Mouse (Mus musculus) forebrain, embryonic 10.5 days (tissue): ENCODE results near the gene Ccdc47. TPM values are rescaled to one million over a fixed set of nuclear protein-coding genes. Genes with fewer than 3 reads are reported as not detected.

Experiments
- DNase-seq: peaks from one replicate; pipeline ENCODE4 v3.0.0-alpha.2; 2017; ENCODE audit warnings: low spot score; ENCODE audit errors: extremely low spot score
- H3K27ac ChIP-seq: fragments of 300-500 bp; sonication (generic); 2 replicates; pipeline ENCODE4 v1.5.1; 2016; ENCODE audit warnings: mild to moderate bottlenecking
- H3K27me3 ChIP-seq: fragments of 300-500 bp; sonication (generic); 2 replicates; pipeline ENCODE4 v1.6.1; 2016; ENCODE audit warnings: mild to moderate bottlenecking; ENCODE audit not compliant: poor library complexity, severe bottlenecking
- H3K36me3 ChIP-seq: fragments of 300-500 bp; sonication (generic); replicated peaks from 2 replicates; pipeline ENCODE4 v1.6.1; 2016; ENCODE audit warnings: mild to moderate bottlenecking, moderate library complexity
- H3K4me1 ChIP-seq: fragments of 300-500 bp; sonication (generic); 2 replicates; pipeline ENCODE4 v1.6.1; 2016
- H3K4me3 ChIP-seq: fragments of 300-500 bp; sonication (generic); 2 replicates; pipeline ENCODE4 v1.5.1; 2016; ENCODE audit warnings: mild to moderate bottlenecking, moderate library complexity
- H3K9me3 ChIP-seq: fragments of 300-500 bp; sonication (generic); 2 replicates; pipeline ENCODE4 v1.6.1; 2016; ENCODE audit warnings: mild to moderate bottlenecking, moderate library complexity
- WGBS: fragments of 180-500 bp; shearing (Covaris S2); methylation state at CpG from one replicate; pipeline ENCODE4 v1.1.7; 2016; 5-methylcytosine and 5-hydroxymethylcytosine counted together
- polyA plus RNA-seq: library from polyadenylated mRNA; unstranded; fragments of >200 nt; fragmentation: Nextera tagmentation; extraction: Ambion mirVana; gene quantifications from 2 replicates; pipeline ENCODE4 v1.2.1, GENCODE M21; 2016

Ccdc47 gene
- polyA plus RNA-seq, 1 experiment from 2014 or later = 77.3 TPM

- peaks cover 24% of the 10 kb centered on the region for H3K36me3 ChIP-seq
- WGBS = under 1% methylated on average over 44 of the region's 44 CpGs
- H3K9me3 ChIP-seq = no peaks in the 10 kb centered on the region
- peak overlapping the region; percentile 88 for H3K27ac ChIP-seq
- peak overlapping the region; percentile 68 for H3K4me3 ChIP-seq
- DNase-seq = peak; percentile 98
- peaks cover 21% of the 10 kb centered on the region for H3K4me1 ChIP-seq
- no peaks in the 10 kb centered on the region for H3K27me3 ChIP-seq
Observed at GRCm38 (mm10) chr11:106193371-106194154, 22.6 kb downstream of the Ccdc47 start.

GRCm38 (mm10) chr11:106192657-106193370 is 23.3 kb downstream of the Ccdc47 start:
- Histone ChIP-seq H3K4me1 (peaks cover 21% of the 10 kb centered on the region), H3K9me3 (no peaks in the 10 kb centered on the region), H3K4me3 (peak overlapping the region; percentile 68), H3K36me3 (peaks cover 17% of the 10 kb centered on the region), H3K27me3 (no peaks in the 10 kb centered on the region), H3K27ac (peak overlapping the region; percentile 88)
- WGBS = 12% methylated on average over 19 of the region's 19 CpGs
- no peak for DNase-seq

- DNase-seq = no peak
- whole genome bisulfite sequencing = 91% methylated on average over 5 of the region's 5 CpGs
Observed at GRCm38 (mm10) chr11:106192241-106192640, 23.9 kb downstream of the Ccdc47 start.

GRCm38 (mm10) chr11:106191716-106192115 is 24.4 kb downstream of the Ccdc47 start:
- WGBS = 95% methylated on average over 3 of the region's 3 CpGs
- Histone ChIP-seq H3K27me3 (no peaks in the 10 kb centered on the region), H3K4me3 (no peak overlapping the region; the same call in 1 of the 2 replicates), H3K36me3 (peaks cover 8% of the 10 kb centered on the region), H3K9me3 (no peaks in the 10 kb centered on the region), H3K27ac (no peak overlapping the region), H3K4me1 (peaks cover 21% of the 10 kb centered on the region)
- no peak for DNase-seq

More at GRCm38 (mm10) chr11:106192241-106192640, 23.9 kb downstream of the Ccdc47 start:
- Histone ChIP-seq H3K36me3 (peaks cover 12% of the 10 kb centered on the region), H3K27ac (no peak overlapping the region), H3K4me1 (peaks cover 21% of the 10 kb centered on the region), H3K9me3 (no peaks in the 10 kb centered on the region), H3K4me3 (peak overlapping the region; percentile 68), H3K27me3 (no peaks in the 10 kb centered on the region)

- H3K9me3 ChIP-seq = no peaks in the 10 kb centered on the region
- H3K27me3 ChIP-seq = no peaks in the 10 kb centered on the region
- H3K36me3 ChIP-seq = peaks cover 25% of the 10 kb centered on the region
- WGBS = 92% methylated on average over 4 of the region's 4 CpGs
- DNase-seq = no peak
- H3K27ac ChIP-seq = no peak overlapping the region
- H3K4me3 ChIP-seq = no peak overlapping the region
- peaks cover 5% of the 10 kb centered on the region for H3K4me1 ChIP-seq
Observed at GRCm38 (mm10) chr11:106187326-106187725, 28.8 kb downstream of the Ccdc47 start.

- Histone ChIP-seq H3K27ac (no peak overlapping the region), H3K9me3 (no peaks in the 10 kb centered on the region), H3K27me3 (no peaks in the 10 kb centered on the region), H3K4me1 (0 out of 2 replicates have a peak, but pooled peaks cover 4% of the 10 kb centered on the region), H3K4me3 (no peak overlapping the region), H3K36me3 (peaks cover 29% of the 10 kb centered on the region)
- DNase-seq = no peak
- 86% methylated on average over 2 of the region's 2 CpGs for WGBS
Observed at GRCm38 (mm10) chr11:106180449-106180801, 35.7 kb downstream of the Ccdc47 start.

- Histone ChIP-seq H3K27me3 (no peaks in the 10 kb centered on the region), H3K27ac (no peak overlapping the region), H3K4me1 (0 out of 2 replicates have a peak, but pooled peaks cover 4% of the 10 kb centered on the region), H3K9me3 (no peaks in the 10 kb centered on the region), H3K4me3 (no peak overlapping the region), H3K36me3 (peaks cover 25% of the 10 kb centered on the region)
- no peak for DNase-seq
- 63% methylated on average over 7 of the region's 7 CpGs for WGBS
Observed at GRCm38 (mm10) chr11:106179711-106180448, 36.3 kb downstream of the Ccdc47 start.

- WGBS = 82% methylated on average over 5 of the region's 5 CpGs
Observed at GRCm38 (mm10) chr11:106178036-106178782, 37.9 kb downstream of the Ccdc47 start.

GRCm38 (mm10) chr11:106176372-106176771 is 39.8 kb downstream of the Ccdc47 start:
- DNase-seq = no peak
- no peaks in the 10 kb centered on the region for H3K27me3 ChIP-seq
- peaks cover 23% of the 10 kb centered on the region for H3K36me3 ChIP-seq
- 0 out of 2 replicates have a peak, but pooled peaks cover 4% of the 10 kb centered on the region for H3K4me1 ChIP-seq
- H3K4me3 ChIP-seq = no peak overlapping the region
- H3K9me3 ChIP-seq = no peaks in the 10 kb centered on the region
- WGBS = 87% methylated on average over 5 of the region's 5 CpGs
- H3K27ac ChIP-seq = no peak overlapping the region

More at GRCm38 (mm10) chr11:106178036-106178782, 37.9 kb downstream of the Ccdc47 start:
- Histone ChIP-seq H3K4me3 (no peak overlapping the region), H3K27me3 (no peaks in the 10 kb centered on the region), H3K36me3 (peaks cover 20% of the 10 kb centered on the region), H3K4me1 (0 out of 2 replicates have a peak, but pooled peaks cover 4% of the 10 kb centered on the region), H3K27ac (no peak overlapping the region), H3K9me3 (no peaks in the 10 kb centered on the region)
- no peak for DNase-seq

GRCm38 (mm10) chr11:106175081-106175480 is 41.1 kb downstream of the Ccdc47 start:
- no peak overlapping the region for H3K4me3 ChIP-seq
- no peaks in the 10 kb centered on the region for H3K27me3 ChIP-seq
- peaks cover 29% of the 10 kb centered on the region for H3K36me3 ChIP-seq
- H3K27ac ChIP-seq = no peak overlapping the region
- DNase-seq = no peak
- H3K9me3 ChIP-seq = no peaks in the 10 kb centered on the region
- WGBS = 78% methylated on average over 3 of the region's 3 CpGs
- H3K4me1 ChIP-seq = 0 out of 2 replicates have a peak, but pooled peaks cover 4% of the 10 kb centered on the region

- no peak overlapping the region for H3K27ac ChIP-seq
- DNase-seq = no peak
Observed at GRCm38 (mm10) chr11:106174372-106174771, 41.8 kb downstream of the Ccdc47 start.

GRCm38 (mm10) chr11:106173228-106173627 is 42.9 kb downstream of the Ccdc47 start:
- Histone ChIP-seq H3K4me1 (no peaks in the 10 kb centered on the region), H3K4me3 (no peak overlapping the region), H3K27ac (no peak overlapping the region), H3K27me3 (no peaks in the 10 kb centered on the region), H3K36me3 (peaks cover 37% of the 10 kb centered on the region), H3K9me3 (no peaks in the 10 kb centered on the region)
- 96% methylated on average over 2 of the region's 2 CpGs for WGBS
- DNase-seq = no peak

More at GRCm38 (mm10) chr11:106174372-106174771, 41.8 kb downstream of the Ccdc47 start:
- 88% methylated on average over 5 of the region's 5 CpGs for WGBS
- Histone ChIP-seq H3K36me3 (peaks cover 33% of the 10 kb centered on the region), H3K4me3 (no peak overlapping the region), H3K9me3 (no peaks in the 10 kb centered on the region), H3K4me1 (no peaks in the 10 kb centered on the region), H3K27me3 (no peaks in the 10 kb centered on the region)
